Mouse (Mus musculus) right cerebral cortex, postnatal 10 days (tissue): ENCODE measurements at regions not wholly inside any gene's neighbourhood (a gene's known extent, or its start where the extent isn't known, plus 50 kb on each side); places are given as distances from the start of the nearest gene placed in this dataset.
A peak's percentile ranks its signal among the peaks of the same experiment; 100 is the strongest.
"Not testable (repeated sequence)": the region's sequence is repeated elsewhere in the genome, so short reads cannot be mapped to it uniquely, and the experiment has no call there.

Experiments used
- DNase-seq, 2 experiments: peaks; one replicate each; pipeline ENCODE4 v3.0.0; 2021; ENCODE audit warnings: low spot score in 2 of 2

DNA sequence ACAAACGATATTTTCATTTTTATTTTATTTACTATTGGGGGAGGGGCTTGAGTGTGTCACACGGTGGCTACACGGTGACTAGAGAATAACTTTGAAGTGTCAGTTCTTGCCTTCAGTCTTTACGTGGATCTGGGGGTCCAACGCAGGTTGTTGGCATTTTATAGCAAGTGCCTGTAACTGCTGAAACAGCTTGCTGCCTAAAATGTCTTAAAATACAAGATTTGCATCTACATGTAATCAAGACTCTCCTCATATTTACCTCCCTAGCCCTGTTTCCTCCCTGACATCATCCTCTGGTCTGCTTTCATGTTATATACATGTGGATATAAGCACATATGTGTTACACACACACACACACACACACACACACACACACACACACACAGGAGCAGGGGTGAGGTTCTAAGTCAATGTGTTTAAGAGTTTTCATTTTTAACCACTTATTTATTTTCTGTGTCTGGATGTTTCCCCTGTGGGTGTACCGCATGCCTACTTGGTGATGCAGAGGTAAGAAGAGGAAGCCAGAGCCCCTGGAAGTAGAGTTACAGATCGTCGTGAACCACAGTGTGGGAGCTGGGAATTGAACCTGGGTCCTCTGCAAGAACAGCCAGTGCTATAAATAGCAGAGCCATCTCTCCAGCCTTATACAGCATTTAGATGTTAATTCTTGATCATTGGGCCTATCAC lies 119.5 kb upstream of the Cpsf6 start:
- DNase-seq: no peak

DNA sequence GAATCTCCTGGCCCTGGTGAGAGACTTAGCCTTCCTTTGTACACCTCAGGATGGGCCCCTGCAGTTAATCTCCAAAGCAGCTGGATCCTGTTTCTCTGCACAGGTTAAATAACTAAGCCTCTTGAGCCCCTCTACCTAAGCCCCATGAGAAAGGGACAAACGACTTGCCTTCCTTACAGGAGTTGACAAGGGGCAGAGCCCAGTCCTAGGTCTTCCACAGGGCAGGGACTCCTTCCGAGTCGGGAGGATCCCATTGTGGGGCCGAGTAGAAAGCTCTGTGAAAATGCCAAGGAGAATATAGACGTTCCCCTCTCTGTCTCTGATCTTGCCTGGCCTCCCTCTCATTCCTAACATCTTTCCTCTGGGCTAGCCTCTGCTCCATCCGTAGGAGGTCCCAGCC lies 118.7 kb upstream of the Cpsf6 start:
- no peak for DNase-seq

GRCm38 (mm10) chr10:117497565-117498256 lies 117.9 kb upstream of the Cpsf6 start:
- no peak for DNase-seq

GRCm38 (mm10) chr10:117497082-117497481 lies 117.3 kb upstream of the Cpsf6 start:
- not testable (repeated sequence) for DNase-seq

DNA sequence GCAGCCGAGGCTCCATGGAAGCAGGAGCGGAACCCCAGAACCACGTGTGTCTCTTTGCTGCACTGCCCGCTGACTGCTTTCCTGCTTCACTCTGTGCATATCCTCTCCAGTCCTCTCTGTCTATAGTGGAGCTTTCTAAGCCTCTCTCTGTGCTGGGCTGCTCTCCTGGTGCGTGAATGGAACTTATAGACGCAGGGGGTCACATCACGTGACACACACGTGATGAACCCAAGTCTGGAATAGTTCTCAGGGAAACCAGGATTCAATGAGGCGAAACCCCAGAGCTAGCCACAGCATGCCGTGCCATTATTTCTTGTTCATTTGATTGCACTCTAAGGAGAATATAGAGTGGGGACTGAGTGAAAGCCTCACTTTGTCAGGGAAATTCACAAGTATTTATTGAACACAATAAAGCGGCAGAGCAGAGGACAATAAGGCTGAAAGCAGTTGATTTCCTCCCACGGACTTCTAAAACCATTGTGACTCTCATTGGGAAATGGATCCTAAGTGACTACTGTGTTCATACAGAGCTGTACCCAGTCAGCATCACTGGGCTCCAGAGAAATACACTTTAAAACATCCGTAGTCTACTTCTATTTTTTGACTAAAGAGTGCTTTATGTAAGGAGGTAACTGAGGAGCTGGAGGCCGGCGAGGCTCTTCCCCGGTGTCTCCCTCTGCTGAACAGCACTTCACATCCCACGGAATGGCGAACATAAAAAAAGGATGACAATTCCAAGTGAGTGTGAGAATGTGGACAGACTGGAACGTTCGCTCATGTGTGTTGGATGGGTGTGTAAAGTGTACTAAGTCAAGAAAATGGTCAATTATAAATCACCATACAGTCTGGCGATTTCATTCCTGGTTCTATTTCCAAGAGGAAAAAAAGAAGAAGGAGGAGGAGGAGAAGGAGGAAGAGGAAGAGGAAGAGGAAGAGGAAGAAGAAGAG lies 116.5 kb upstream of the Cpsf6 start:
- no peak for DNase-seq

DNA sequence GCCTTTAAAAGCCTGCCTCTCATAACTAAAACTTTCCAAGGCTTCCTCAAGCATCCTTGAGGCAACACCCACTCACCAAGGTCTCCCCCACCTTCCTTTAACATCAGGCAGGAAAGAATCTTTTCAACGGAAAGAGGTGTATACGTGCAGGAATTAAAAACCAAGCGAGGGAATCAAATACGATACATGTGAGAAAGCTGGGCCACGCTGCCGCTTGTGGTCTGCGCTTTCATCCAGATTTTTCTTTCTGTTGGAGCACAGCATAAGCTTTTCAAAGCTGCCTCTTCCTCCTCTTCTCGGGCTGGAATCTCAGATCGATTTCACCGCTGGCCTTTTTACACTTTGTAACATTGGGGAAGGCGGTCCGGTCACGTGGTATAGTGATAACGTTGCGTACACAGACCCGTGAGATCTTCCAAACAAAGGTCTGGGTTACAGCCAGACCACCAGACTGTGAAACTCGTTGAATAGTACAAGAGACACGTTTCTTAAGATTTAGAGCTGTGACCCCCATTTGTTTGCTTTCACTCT lies 114.4 kb upstream of the Cpsf6 start:
- no peak for DNase-seq

DNA sequence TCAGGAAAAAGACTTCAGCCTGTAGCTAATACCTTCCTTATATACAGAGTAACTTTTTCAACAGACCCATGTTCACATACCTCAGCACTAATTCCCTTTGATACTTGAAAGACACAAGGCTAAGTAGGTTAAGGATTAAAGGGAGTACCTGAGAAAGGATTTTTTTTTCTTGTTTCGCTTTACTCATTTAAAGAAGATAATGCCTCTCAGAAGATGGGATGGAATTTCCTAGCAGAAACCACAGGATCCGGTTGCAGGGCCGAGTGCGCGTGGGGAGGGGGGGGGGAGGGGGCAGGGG lies 114.0 kb upstream of the Cpsf6 start:
- DNase-seq: no peak

DNA sequence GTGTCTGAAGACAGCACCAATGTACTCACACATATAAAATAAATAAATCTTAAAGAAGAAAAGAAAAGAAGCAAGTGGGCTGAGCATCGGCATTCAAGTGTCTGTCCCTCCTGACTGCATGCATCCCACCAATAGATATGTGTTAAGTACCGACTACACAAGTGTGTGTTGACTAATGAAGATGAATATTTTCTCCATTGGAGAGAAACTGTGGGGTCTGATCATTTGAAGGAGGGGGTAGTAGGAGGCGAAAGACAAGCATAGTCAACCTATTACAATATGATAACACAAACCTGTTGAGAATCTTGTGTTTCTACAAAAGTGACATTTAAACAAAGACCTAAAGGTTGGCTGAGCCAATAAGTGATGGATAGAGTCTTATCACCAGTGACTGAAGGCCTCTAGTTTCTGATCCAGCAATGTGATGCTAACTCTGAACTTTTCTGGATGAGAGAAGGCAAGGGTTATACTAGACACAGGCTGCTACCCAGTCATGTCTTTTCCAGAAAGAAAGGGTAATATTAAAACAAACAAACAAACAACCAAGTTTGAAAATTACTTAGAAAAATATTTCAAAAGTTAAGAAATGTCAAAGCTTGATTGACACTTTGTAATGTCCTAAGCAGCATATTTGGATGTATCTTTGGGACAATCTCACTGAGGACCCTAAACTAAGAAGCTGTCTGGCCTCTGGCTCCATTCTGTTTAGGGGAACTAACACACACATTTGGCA lies 113.4 kb upstream of the Cpsf6 start:
- no peak for DNase-seq

GRCm38 (mm10) chr10:117492391-117492990 lies 112.7 kb upstream of the Cpsf6 start:
- no peak for DNase-seq

DNA sequence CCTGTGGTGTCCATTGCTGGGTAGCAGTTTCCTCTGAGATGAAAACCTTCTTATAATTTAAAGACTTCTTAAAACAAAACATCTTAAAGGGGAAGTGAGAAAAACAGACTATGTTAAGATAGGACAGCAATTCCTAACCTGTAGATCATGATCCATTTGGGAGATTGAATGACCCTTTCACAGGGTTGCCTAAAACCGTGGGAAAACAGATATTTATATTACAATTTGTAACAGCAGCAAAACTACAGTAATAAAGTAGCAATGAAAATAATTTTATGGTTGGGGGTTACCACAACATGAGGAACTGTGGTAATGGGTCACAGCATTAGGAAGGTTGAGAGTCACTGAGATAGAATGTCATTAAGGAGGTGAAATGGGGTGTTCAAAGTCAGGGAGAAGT lies 111.9 kb upstream of the Cpsf6 start:
- no peak for DNase-seq

DNA sequence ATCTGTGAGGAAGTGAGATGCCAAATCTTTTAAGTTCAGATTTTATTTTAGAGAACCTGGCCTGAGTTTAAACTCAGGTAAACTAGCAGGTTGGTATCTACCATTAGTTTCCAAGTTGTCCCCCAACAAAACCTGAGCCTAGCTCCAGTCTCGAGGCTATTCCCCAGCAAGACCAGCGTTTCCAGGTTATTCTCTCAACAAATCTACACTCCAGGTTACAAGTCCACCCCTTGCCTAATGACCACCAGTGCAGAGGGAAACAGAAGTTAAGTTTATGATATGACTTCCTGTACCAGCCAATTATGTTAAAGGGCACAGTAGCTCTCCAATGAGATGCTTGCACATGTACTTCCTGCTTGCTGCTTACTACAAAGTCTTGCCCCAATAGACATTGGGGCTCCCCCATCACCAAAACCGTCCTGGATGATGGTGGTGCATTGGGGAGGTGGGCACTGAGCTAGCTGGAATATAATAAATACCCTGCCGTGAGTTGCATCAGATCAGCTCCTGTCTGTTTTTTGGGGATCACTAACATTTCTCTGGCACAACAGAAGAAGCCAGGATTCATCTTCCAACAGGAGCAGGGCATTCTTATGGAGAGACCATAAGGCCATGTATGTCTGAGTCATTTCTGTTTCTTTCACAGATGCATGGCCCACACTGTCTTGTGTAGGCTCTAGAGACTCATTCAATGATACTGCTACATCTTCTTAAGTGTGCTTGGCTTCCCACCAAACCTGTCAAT lies 111.2 kb upstream of the Cpsf6 start:
- no peak for DNase-seq

DNA sequence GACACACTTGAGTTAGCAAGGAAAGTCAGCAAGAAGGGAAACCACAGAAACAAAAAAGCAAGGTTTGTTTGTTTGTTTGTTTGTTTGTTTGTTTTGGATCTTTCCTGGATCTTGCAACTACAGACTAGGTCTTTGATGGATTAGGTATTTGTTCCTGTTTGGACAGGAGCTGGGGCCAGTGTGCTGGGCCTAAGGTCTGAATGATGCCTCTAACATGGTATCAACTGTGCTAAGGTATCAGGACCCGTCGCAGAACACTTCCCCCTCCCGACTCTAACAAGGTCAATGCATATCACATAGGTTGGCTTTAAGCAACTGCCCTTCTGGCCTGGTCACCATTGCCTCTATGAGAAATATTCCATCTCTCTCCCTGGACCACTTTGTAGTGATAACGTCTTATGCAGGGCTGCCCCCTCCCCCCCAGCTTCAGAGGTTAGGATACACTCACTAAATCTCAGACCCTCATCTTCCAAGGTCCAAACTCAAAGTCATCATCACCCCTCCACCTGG lies 103.3 kb upstream of the Cpsf6 start:
- no peak for DNase-seq

DNA sequence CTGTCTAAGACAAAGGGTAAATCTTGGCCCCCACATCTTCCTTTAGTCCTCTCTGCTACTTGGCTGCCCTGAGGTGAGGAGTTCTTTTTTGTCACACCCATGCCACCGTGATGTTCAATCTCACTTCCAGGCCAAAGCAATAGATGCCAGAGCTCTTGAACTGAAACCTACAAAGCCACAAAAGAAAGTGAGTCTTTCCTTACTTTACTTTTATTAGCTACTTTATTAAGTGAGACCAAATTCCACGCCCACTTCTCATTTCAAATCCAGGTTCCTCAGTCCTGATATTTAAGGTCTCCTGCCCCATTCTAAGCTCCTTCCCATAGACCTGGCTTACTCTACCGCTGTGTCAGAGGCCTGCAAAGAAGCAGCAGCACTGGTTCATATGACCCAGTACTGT lies 102.5 kb upstream of the Cpsf6 start:
- DNase-seq: no peak

- DNase-seq: no peak
Measured at GRCm38 (mm10) chr10:117481341-117481990, 101.7 kb upstream of the Cpsf6 start.

GRCm38 (mm10) chr10:117480456-117480850 lies 100.6 kb upstream of the Cpsf6 start:
- no peak for DNase-seq

- DNase-seq: no peak
Measured at GRCm38 (mm10) chr10:117479721-117480455, 100.1 kb upstream of the Cpsf6 start.

GRCm38 (mm10) chr10:117478931-117479280 lies 99.1 kb upstream of the Cpsf6 start:
- DNase-seq: no peak

- DNase-seq: peak; percentile 67 to 71
Measured at GRCm38 (mm10) chr10:117478202-117478930, 98.6 kb upstream of the Cpsf6 start.
